Mouse (Mus musculus) adipocyte (in vitro differentiated cells): ENCODE measurements around the gene Vmn1r81.

Experiments used
- DNase-seq: peaks from one replicate; pipeline ENCODE4 v3.0.0-alpha.2; 2016; ENCODE audit warnings: low spot score

The Vmn1r81 gene

GRCm38 (mm10) chr7:12268169-12268568, at the start of gene Vmn1r81:
Vmn1r81 (minus strand) TSS chr7:12268269.
- DNase-seq: no peak

GRCm38 (mm10) chr7:12300130-12300529, 32.1 kb upstream of the Vmn1r81 start, which contains the start of gene Vmn1r82:
Vmn1r82 (plus strand) TSS chr7:12300430.
- no peak for DNase-seq

- no peak for DNase-seq
These were observed 63.9 kb downstream of the Vmn1r81 start for GRCm38 (mm10) chr7:12204141-12204540.
